Mouse (Mus musculus): ENCODE measurements around the gene Nupl1.

GRCm38 (mm10) chr14:60195999-60196398 is 55.2 kb downstream of the Nupl1 start:
- TF ChIP-seq CTCF (conservative IDR thresholded peaks at IDR 0.05; ENCODE audit: insufficient read depth, insufficient read length, low read depth, low read length) = no peak
- no peak for TF ChIP-seq POLR2A (IDR thresholded peaks at IDR 0.05; ENCODE audit: low read depth, low read length)
